Mouse (Mus musculus) cerebellum, postnatal 4 days (tissue): ENCODE measurements around the gene Gm10778.
A peak's percentile ranks its signal among the peaks of the same experiment; 100 is the strongest.

Experiments used
- DNase-seq, 2 experiments: peaks; one replicate each; pipeline ENCODE4 v3.0.0; 2022; ENCODE audit warnings: low spot score in 2 of 2, mixed read lengths in 1 of 2

The Gm10778 gene

GRCm38 (mm10) chr10:81648803-81649775 is at the start of gene Gm10778:
TSS of gene Gm10778 (plus strand) at chr10:81649059.
- peak; percentile 64 to 86 for DNase-seq

- no peak for DNase-seq
Observed at GRCm38 (mm10) chr10:81599630-81600029, 49.2 kb upstream of the Gm10778 start.

GRCm38 (mm10) chr10:81600096-81600495 is 48.8 kb upstream of the Gm10778 start:
- DNase-seq, result no peak

GRCm38 (mm10) chr10:81600738-81601203 is 48.1 kb upstream of the Gm10778 start, which contains the start of gene Tle6:
TSS of gene Tle6 (minus strand) at chr10:81601073.
- DNase-seq, result peak; percentile 92 to 97

GRCm38 (mm10) chr10:81601396-81601905 is 47.4 kb upstream of the Gm10778 start:
- no peak for DNase-seq

GRCm38 (mm10) chr10:81602741-81603151 is 46.1 kb upstream of the Gm10778 start:
- no peak for DNase-seq

- no peak for DNase-seq
Observed at GRCm38 (mm10) chr10:81604019-81604967, 44.6 kb upstream of the Gm10778 start.

GRCm38 (mm10) chr10:81604968-81605665 is 43.7 kb upstream of the Gm10778 start:
- peak; percentile 74 to 90 for DNase-seq

GRCm38 (mm10) chr10:81605666-81605973 is 43.2 kb upstream of the Gm10778 start:
- DNase-seq, result no peak

GRCm38 (mm10) chr10:81605974-81606751 is 42.7 kb upstream of the Gm10778 start, which contains the start of gene BC025920:
TSS of gene BC025920 (plus strand) at chr10:81606270.
- DNase-seq, result peak; percentile 64 to 90

- DNase-seq, result no peak
Observed at GRCm38 (mm10) chr10:81608308-81608707, 40.6 kb upstream of the Gm10778 start.

- DNase-seq, result no peak
Observed at GRCm38 (mm10) chr10:81612779-81613178, 36.1 kb upstream of the Gm10778 start.

GRCm38 (mm10) chr10:81615486-81615885 is 33.4 kb upstream of the Gm10778 start:
- no peak for DNase-seq

GRCm38 (mm10) chr10:81619976-81620375 is 28.9 kb upstream of the Gm10778 start:
- no peak for DNase-seq

GRCm38 (mm10) chr10:81620786-81621185 is 28.1 kb upstream of the Gm10778 start:
- no peak for DNase-seq

- DNase-seq, result no peak
Observed at GRCm38 (mm10) chr10:81623441-81623840, 25.4 kb upstream of the Gm10778 start.

GRCm38 (mm10) chr10:81626101-81626993 is 22.5 kb upstream of the Gm10778 start:
- no peak for DNase-seq

GRCm38 (mm10) chr10:81626994-81627835 is 21.6 kb upstream of the Gm10778 start, which contains the start of gene Sirt6:
TSS of gene Sirt6 (minus strand) at chr10:81627797.
- DNase-seq, result peak; percentile 59 to 84
